Mouse (Mus musculus) heart, embryonic 14.5 days (tissue): ENCODE measurements at regions not wholly inside any gene's neighbourhood (a gene's known extent, or its start where the extent isn't known, plus 50 kb on each side); places are given as distances from the start of the nearest gene placed in this dataset.

Experiments used
- ATAC-seq: fragments of 200-750 bp; cut with Nextera tagmentation; 2 replicates; pipeline ENCODE4 v1.8.0; 2017; ENCODE audit warnings: low read depth, moderate TSS enrichment; ENCODE audit not compliant: insufficient number of reproducible peaks, insufficient read depth, low FRiP score
- H3K27ac ChIP-seq, 2 experiments: fragments of 200-500 bp in 1 of 2; fragments of 300-500 bp in 1 of 2; sonication (generic) in 1 of 2; replicated peaks in 1 of 2; 2 replicates each; pipeline ENCODE4 v1.5.1; 2012 to 2014; ENCODE audit warnings: low read depth in 2 of 2, low read length in 2 of 2, control low read depth in 1 of 2, mild to moderate bottlenecking in 1 of 2, mixed read lengths in 1 of 2; ENCODE audit not compliant: control insufficient read depth in 1 of 2, insufficient read depth in 1 of 2
- H3K27me3 ChIP-seq: fragments of 300-500 bp; sonication (generic); 2 replicates; pipeline ENCODE4 v1.6.1; 2014; ENCODE audit warnings: mild to moderate bottlenecking, low read length, control low read depth; ENCODE audit not compliant: control insufficient read depth, insufficient read depth
- H3K36me3 ChIP-seq: fragments of 300-500 bp; sonication (generic); 2 replicates; pipeline ENCODE4 v1.6.1; 2014; ENCODE audit warnings: mild to moderate bottlenecking, control low read depth, low read length, mixed read lengths; ENCODE audit not compliant: control insufficient read depth, insufficient read depth
- H3K4me1 ChIP-seq, 2 experiments: fragments of 200-500 bp in 1 of 2; fragments of 300-500 bp in 1 of 2; sonication (generic) in 1 of 2; 2 replicates each; pipeline ENCODE4 v1.6.1; 2012 to 2014; ENCODE audit warnings: low read length in 2 of 2, control low read depth in 1 of 2, mixed read lengths in 1 of 2; ENCODE audit not compliant: control insufficient read depth in 2 of 2, insufficient read depth in 2 of 2
- H3K4me2 ChIP-seq: fragments of 300-500 bp; sonication (generic); 2 replicates; pipeline ENCODE4 v1.6.1; 2014; ENCODE audit warnings: mild to moderate bottlenecking, low read length
- H3K4me3 ChIP-seq, 2 experiments: fragments of 200-500 bp in 1 of 2; fragments of 300-500 bp in 1 of 2; sonication (generic) in 1 of 2; 2 replicates each; pipeline ENCODE4 v1.5.1; 2012 to 2014; ENCODE audit warnings: low read length in 2 of 2, mild to moderate bottlenecking in 2 of 2, control low read depth in 1 of 2, low read depth in 1 of 2, moderate library complexity in 1 of 2; ENCODE audit not compliant: control insufficient read depth in 1 of 2, insufficient read depth in 1 of 2
- H3K9ac ChIP-seq: fragments of 300-500 bp; sonication (generic); 2 replicates; pipeline ENCODE4 v1.6.1; 2014; ENCODE audit warnings: mild to moderate bottlenecking, low read length
- H3K9me3 ChIP-seq: fragments of 300-500 bp; sonication (generic); 2 replicates; pipeline ENCODE4 v1.6.1; 2016; ENCODE audit warnings: low read length, control low read depth; ENCODE audit not compliant: control insufficient read depth
- WGBS: fragments of 180-500 bp; shearing (Covaris S2); extraction: QIAGEN DNeasy Blood & Tissue Kit; methylation state at CpG from one replicate; pipeline ENCODE4 v1.1.7; 2014; 5-methylcytosine and 5-hydroxymethylcytosine counted together

GRCm38 (mm10) chr13:72875921-72876320 lies 247.3 kb downstream of the Irx2 start:
- no peak overlapping the region for H3K27ac ChIP-seq
- H3K36me3 ChIP-seq, result no peaks in the 10 kb centered on the region
- 0 out of 4 replicates have a peak, but pooled peaks cover 0 to 2% of the 10 kb centered on the region in 2 experiments for H3K4me1 ChIP-seq
- ATAC-seq, result no peak
- no peaks in the 10 kb centered on the region for H3K27me3 ChIP-seq
- no peaks in the 10 kb centered on the region for H3K9me3 ChIP-seq
- H3K4me3 ChIP-seq, result no peak overlapping the region
- H3K4me2 ChIP-seq, result no peak overlapping the region
- no peak overlapping the region for H3K9ac ChIP-seq

- WGBS, result 83% methylated on average over 11 of the region's 11 CpGs
- H3K4me3 ChIP-seq, result no peak overlapping the region
- no peak for ATAC-seq
- H3K27ac ChIP-seq, result no peak overlapping the region
- H3K36me3 ChIP-seq, result no peaks in the 10 kb centered on the region
- no peaks in the 10 kb centered on the region for H3K9me3 ChIP-seq
- 0 out of 2 replicates have a peak, but pooled peaks cover 3% of the 10 kb centered on the region for H3K27me3 ChIP-seq
- H3K4me2 ChIP-seq, result no peak overlapping the region
- no peak overlapping the region for H3K9ac ChIP-seq
- no peaks in the 10 kb centered on the region for H3K4me1 ChIP-seq
Measured at GRCm38 (mm10) chr13:72894982-72895381, 266.4 kb downstream of the Irx2 start.

GRCm38 (mm10) chr13:72902576-72902975 lies 274.0 kb downstream of the Irx2 start:
- Histone ChIP-seq H3K36me3 (no peaks in the 10 kb centered on the region), H3K9ac (no peak overlapping the region), H3K4me3 (no peak overlapping the region), H3K27ac (no peak overlapping the region), H3K27me3 (0 out of 2 replicates have a peak, but pooled peaks cover 3% of the 10 kb centered on the region), H3K4me2 (no peak overlapping the region), H3K4me1 (no peaks in the 10 kb centered on the region), H3K9me3 (no peaks in the 10 kb centered on the region)
- 27% methylated on average over 2 of the region's 2 CpGs for WGBS
- ATAC-seq, result no peak

- WGBS, result 85% methylated on average over 4 of the region's 4 CpGs
- H3K4me1 ChIP-seq, result no peaks in the 10 kb centered on the region
- no peak overlapping the region for H3K9ac ChIP-seq
- H3K27me3 ChIP-seq, result no peaks in the 10 kb centered on the region
- no peaks in the 10 kb centered on the region for H3K9me3 ChIP-seq
- H3K27ac ChIP-seq, result no peak overlapping the region
- no peaks in the 10 kb centered on the region for H3K36me3 ChIP-seq
- H3K4me2 ChIP-seq, result no peak overlapping the region
- no peak for ATAC-seq
- no peak overlapping the region for H3K4me3 ChIP-seq
Measured at GRCm38 (mm10) chr13:72918895-72919294, 290.3 kb downstream of the Irx2 start.

GRCm38 (mm10) chr13:72920368-72920767 lies 291.7 kb downstream of the Irx2 start:
- no peaks in the 10 kb centered on the region for H3K4me1 ChIP-seq
- ATAC-seq, result no peak
- H3K4me3 ChIP-seq, result no peak overlapping the region
- H3K9me3 ChIP-seq, result no peaks in the 10 kb centered on the region
- 18% methylated on average over 1 of the region's 1 CpGs for WGBS
- H3K27ac ChIP-seq, result no peak overlapping the region
- H3K27me3 ChIP-seq, result no peaks in the 10 kb centered on the region
- no peak overlapping the region for H3K4me2 ChIP-seq
- no peak overlapping the region for H3K9ac ChIP-seq
- H3K36me3 ChIP-seq, result no peaks in the 10 kb centered on the region

GRCm38 (mm10) chr13:72924560-72925135 lies 296.0 kb downstream of the Irx2 start:
- ATAC-seq, result no peak

GRCm38 (mm10) chr13:72937246-72937645 lies 308.6 kb downstream of the Irx2 start:
- ATAC-seq, result no peak
- no peaks in the 10 kb centered on the region for H3K4me1 ChIP-seq
- H3K27ac ChIP-seq, result no peak overlapping the region
- H3K4me3 ChIP-seq, result no peak overlapping the region
- H3K9me3 ChIP-seq, result no peaks in the 10 kb centered on the region
- H3K36me3 ChIP-seq, result no peaks in the 10 kb centered on the region
- no peak overlapping the region for H3K9ac ChIP-seq
- no peaks in the 10 kb centered on the region for H3K27me3 ChIP-seq
- 51% methylated on average over 4 of the region's 4 CpGs for WGBS
- H3K4me2 ChIP-seq, result no peak overlapping the region

More at GRCm38 (mm10) chr13:72924560-72925135, 296.0 kb downstream of the Irx2 start:
- 27% methylated on average over 6 of the region's 6 CpGs for WGBS
- H3K9me3 ChIP-seq, result no peaks in the 10 kb centered on the region
- H3K36me3 ChIP-seq, result no peaks in the 10 kb centered on the region
- H3K4me3 ChIP-seq, result no peak overlapping the region
- no peak overlapping the region for H3K27ac ChIP-seq
- H3K9ac ChIP-seq, result no peak overlapping the region
- no peaks in the 10 kb centered on the region for H3K4me1 ChIP-seq
- no peaks in the 10 kb centered on the region for H3K27me3 ChIP-seq
- H3K4me2 ChIP-seq, result no peak overlapping the region
